Mouse (Mus musculus): ENCODE data around the gene Ppfia1.

- peak; percentile 75 for TF ChIP-seq CTCF (IDR thresholded peaks at IDR 0.05; ENCODE audit: low read depth)
- TF ChIP-seq EP300 (IDR thresholded peaks at IDR 0.05; ENCODE audit: low read depth), result no peak
Observed at GRCm38 (mm10) chr7:144583619-144584018, 30.1 kb upstream of the Ppfia1 start.
